Mouse (Mus musculus) myocyte (in vitro differentiated cells): Measurements from ENCODE around the gene Rasal1. TPM values are rescaled to one million over a fixed set of nuclear protein-coding genes. Genes with fewer than 3 reads are reported as not detected.
A peak's percentile ranks its signal among the peaks of the same experiment; 100 is the strongest.

Experiments
- H3K27me3 ChIP-seq: one replicate; pipeline ENCODE4 v1.6.1; 2011; ENCODE audit not compliant: control insufficient read depth, insufficient read depth, insufficient read length
- H3K36me3 ChIP-seq: one replicate; pipeline ENCODE4 v1.6.1; 2011; ENCODE audit not compliant: control insufficient read depth, insufficient read depth
- H3K4me2 ChIP-seq: one replicate; pipeline ENCODE4 v1.6.1; 2011; ENCODE audit warnings: low read depth, control low read depth
- H3K4me3 ChIP-seq: one replicate; pipeline ENCODE4 v1.5.1; 2011; ENCODE audit warnings: mild to moderate bottlenecking, control low read depth, moderate library complexity
- H3K79me2 ChIP-seq: one replicate; pipeline ENCODE4 v1.6.1; 2011; ENCODE audit not compliant: control insufficient read depth, insufficient read depth
- H3ac ChIP-seq: one replicate; pipeline ENCODE4 v1.6.1; 2011; ENCODE audit not compliant: control insufficient read depth, insufficient read length
- CEBPB ChIP-seq: IDR thresholded peaks from 2 replicates; pipeline ENCODE4 v1.6.1; 2011; ENCODE audit warnings: mild to moderate bottlenecking, moderate library complexity; ENCODE audit not compliant: poor library complexity, insufficient read depth, severe bottlenecking
- E2F4 ChIP-seq: IDR thresholded peaks from one replicate; pipeline ENCODE4 v1.6.1; 2011; ENCODE audit warnings: mild to moderate bottlenecking, control low read depth, moderate library complexity; ENCODE audit not compliant: insufficient read depth
- MAX ChIP-seq: IDR thresholded peaks from one replicate; pipeline ENCODE4 v1.6.1; 2011; ENCODE audit warnings: low read depth, mild to moderate bottlenecking, control low read depth
- MYOD1 ChIP-seq, 3 experiments: IDR thresholded peaks; one replicate each; pipeline ENCODE4 v1.6.1; 2011; ENCODE audit warnings: control low read depth in 2 of 3, low read depth in 2 of 3, mild to moderate bottlenecking in 2 of 3, moderate library complexity in 1 of 3; ENCODE audit not compliant: insufficient read length in 2 of 3, control insufficient read depth in 1 of 3
- MYOG ChIP-seq, 3 experiments: IDR thresholded peaks; one replicate each; pipeline ENCODE4 v1.6.1; 2011; ENCODE audit warnings: control low read depth in 2 of 3, low read depth in 2 of 3, mild to moderate bottlenecking in 2 of 3; ENCODE audit not compliant: insufficient read length in 2 of 3, control insufficient read depth in 1 of 3, insufficient read depth in 1 of 3
- POLR2A ChIP-seq: IDR thresholded peaks from one replicate; pipeline ENCODE4 v1.6.1; 2011; ENCODE audit warnings: low read depth, mild to moderate bottlenecking, control low read depth, moderate library complexity; ENCODE audit not compliant: insufficient read length
- POLR2AphosphoS2 ChIP-seq: IDR thresholded peaks from one replicate; pipeline ENCODE4 v1.6.1; 2011; ENCODE audit warnings: low read depth, control low read depth; ENCODE audit not compliant: insufficient read length
- REST ChIP-seq: IDR thresholded peaks from one replicate; pipeline ENCODE4 v1.6.1; 2011; ENCODE audit warnings: mild to moderate bottlenecking, control low read depth, moderate library complexity; ENCODE audit not compliant: insufficient read depth, insufficient read length
- SRF ChIP-seq: IDR thresholded peaks from one replicate; pipeline ENCODE4 v1.6.1; 2011; ENCODE audit warnings: low read depth; ENCODE audit not compliant: control insufficient read depth, insufficient read length
- TCF12 ChIP-seq: IDR thresholded peaks from one replicate; pipeline ENCODE4 v1.6.1; 2011; ENCODE audit warnings: mild to moderate bottlenecking, control low read depth; ENCODE audit not compliant: poor library complexity, insufficient read depth, severe bottlenecking
- TCF3 ChIP-seq: IDR thresholded peaks from one replicate; pipeline ENCODE4 v1.6.1; 2011; ENCODE audit warnings: low read depth, control low read depth; ENCODE audit not compliant: insufficient read length
- USF1 ChIP-seq: IDR thresholded peaks from one replicate; pipeline ENCODE4 v1.6.1; 2011; ENCODE audit warnings: low read depth, mild to moderate bottlenecking, control low read depth, moderate library complexity
- polyA plus RNA-seq: library from polyadenylated mRNA; unstranded; fragments of >200 nt; fragmentation: generic; extraction: Trizol; gene quantifications from one replicate; pipeline ENCODE4 v1.2.1, GENCODE M21; 2012; ENCODE audit warnings: missing spikeins

The Rasal1 gene
- polyA plus RNA-seq, 1 experiment = 0.01 TPM

GRCm38 (mm10) chr5:120668761-120669160, 20.1 kb downstream of the Rasal1 start:
- H3K79me2 ChIP-seq = no peaks in the 10 kb centered on the region
- no peaks in the 10 kb centered on the region for H3K36me3 ChIP-seq
- peaks cover 29% of the 10 kb centered on the region for H3K27me3 ChIP-seq
- no peak overlapping the region for H3ac ChIP-seq
- H3K4me3 ChIP-seq = no peak overlapping the region
- TF ChIP-seq MAX = no peak
- no peak for TF ChIP-seq POLR2AphosphoS2
- TF ChIP-seq POLR2A = no peak
- no peak for TF ChIP-seq SRF
- no peak for TF ChIP-seq CEBPB
- TF ChIP-seq REST = no peak
- no peak for TF ChIP-seq TCF3
- TF ChIP-seq MYOG (IDR thresholded peaks at IDR 0.05; ENCODE audit: control insufficient read depth in 1 of 3, insufficient read depth in 1 of 3, insufficient read length in 2 of 3, low read depth in 2 of 3) = no peak
- H3K4me2 ChIP-seq = no peak overlapping the region

- H3K4me2 ChIP-seq = no peak overlapping the region
- H3K27me3 ChIP-seq = peaks cover 19% of the 10 kb centered on the region
- no peaks in the 10 kb centered on the region for H3K79me2 ChIP-seq
- H3K4me3 ChIP-seq = no peak overlapping the region
- no peak for TF ChIP-seq POLR2AphosphoS2
- no peak for TF ChIP-seq POLR2A
- TF ChIP-seq CEBPB = no peak
- TF ChIP-seq REST = no peak
- no peak for TF ChIP-seq MAX
- TF ChIP-seq SRF = no peak
- TF ChIP-seq MYOG (IDR thresholded peaks at IDR 0.05; ENCODE audit: control insufficient read depth in 1 of 3, insufficient read depth in 1 of 3, insufficient read length in 2 of 3, low read depth in 2 of 3) = no peak
- TF ChIP-seq USF1 = no peak
- TF ChIP-seq TCF12 = no peak
- H3ac ChIP-seq = no peak overlapping the region
- H3K36me3 ChIP-seq = no peaks in the 10 kb centered on the region
These were observed 21.5 kb downstream of the Rasal1 start for GRCm38 (mm10) chr5:120670132-120670531.

GRCm38 (mm10) chr5:120671865-120672264, 23.3 kb downstream of the Rasal1 start:
- Histone ChIP-seq H3ac (no peak overlapping the region), H3K36me3 (no peaks in the 10 kb centered on the region), H3K27me3 (peaks cover 14% of the 10 kb centered on the region), H3K4me2 (no peak overlapping the region), H3K79me2 (no peaks in the 10 kb centered on the region), H3K4me3 (no peak overlapping the region)
- TF ChIP-seq POLR2A (no peak), REST (no peak), MYOD1 (IDR thresholded peaks at IDR 0.05; ENCODE audit: control insufficient read depth in 1 of 3, insufficient read length in 2 of 3, low read depth in 2 of 3) (no peak), POLR2AphosphoS2 (no peak), CEBPB (no peak), USF1 (no peak), SRF (no peak), MYOG (IDR thresholded peaks at IDR 0.05; ENCODE audit: control insufficient read depth in 1 of 3, insufficient read depth in 1 of 3, insufficient read length in 2 of 3, low read depth in 2 of 3) (no peak), TCF12 (no peak), E2F4 (no peak), TCF3 (no peak), MAX (no peak)

- Histone ChIP-seq H3K4me3 (no peak overlapping the region), H3K36me3 (no peaks in the 10 kb centered on the region), H3K79me2 (no peaks in the 10 kb centered on the region), H3ac (no peak overlapping the region), H3K4me2 (no peak overlapping the region), H3K27me3 (peaks cover 8% of the 10 kb centered on the region)
- TF ChIP-seq MYOG (IDR thresholded peaks at IDR 0.05; ENCODE audit: control insufficient read depth in 1 of 3, insufficient read depth in 1 of 3, insufficient read length in 2 of 3, low read depth in 2 of 3) = peak in 2 of 3 experiments; percentile 21 to 51
- no peak for TF ChIP-seq E2F4
- TF ChIP-seq MYOD1 (IDR thresholded peaks at IDR 0.05; ENCODE audit: control insufficient read depth in 1 of 3, insufficient read length in 2 of 3, low read depth in 2 of 3) = peak in 2 of 3 experiments; percentile 58 to 67
- TF ChIP-seq CEBPB = no peak
These were observed 25.0 kb downstream of the Rasal1 start for GRCm38 (mm10) chr5:120673626-120674025.

DNA sequence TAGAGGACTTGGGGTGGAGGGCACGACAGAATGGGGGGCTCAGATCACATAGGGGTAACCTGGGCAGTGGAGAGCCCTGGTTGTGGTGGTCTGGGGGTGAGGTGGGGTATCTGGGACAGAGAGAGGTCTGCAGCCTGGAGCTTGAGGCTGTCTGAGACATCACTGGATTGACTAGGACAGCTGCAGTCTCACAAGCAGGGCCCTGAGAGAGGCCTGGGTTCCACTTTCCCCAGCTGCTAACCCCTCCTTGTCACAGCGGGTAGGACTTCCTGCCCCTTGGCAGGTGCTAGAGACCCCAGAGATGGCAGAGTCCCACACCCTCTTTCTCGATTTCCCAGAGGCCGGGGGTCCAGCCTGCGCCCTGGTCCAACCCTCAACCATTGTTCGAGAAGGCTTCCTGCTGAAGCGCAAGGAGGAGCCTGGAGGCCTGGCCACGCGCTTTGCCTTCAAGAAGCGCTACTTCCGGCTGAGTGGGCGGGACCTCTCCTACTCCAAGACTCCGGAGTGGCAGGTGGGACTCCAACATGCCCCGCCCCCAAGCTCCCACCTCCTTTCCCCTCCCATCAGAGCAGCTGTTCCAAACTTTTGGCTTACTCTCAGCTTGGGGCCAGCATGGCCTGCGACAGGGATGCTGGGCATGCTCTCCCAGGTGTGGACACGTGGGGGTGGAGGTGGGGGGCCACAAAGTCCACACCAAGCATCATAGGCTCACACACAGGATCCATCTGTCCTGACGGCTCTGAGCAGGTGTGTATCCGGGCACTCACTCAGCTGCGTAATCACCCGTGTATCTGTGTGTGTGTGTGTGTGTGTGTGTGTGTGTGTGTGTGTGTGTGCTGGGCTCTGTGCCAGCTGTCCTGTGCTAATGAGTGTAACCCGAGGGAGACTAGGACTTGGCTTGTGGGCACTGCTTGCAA, 25.9 kb downstream of the Rasal1 start:
- no peak overlapping the region for H3ac ChIP-seq
- no peaks in the 10 kb centered on the region for H3K36me3 ChIP-seq
- TF ChIP-seq CEBPB (no peak), MYOG (IDR thresholded peaks at IDR 0.05; ENCODE audit: control insufficient read depth in 1 of 3, insufficient read depth in 1 of 3, insufficient read length in 2 of 3, low read depth in 2 of 3) (peak in 1 of 3 experiments; percentile 3), MYOD1 (IDR thresholded peaks at IDR 0.05; ENCODE audit: control insufficient read depth in 1 of 3, insufficient read length in 2 of 3, low read depth in 2 of 3) (peak in 2 of 3 experiments; percentile 83 to 84), MAX (no peak), E2F4 (no peak)
- H3K4me2 ChIP-seq = no peak overlapping the region
- H3K27me3 ChIP-seq = peaks cover 8% of the 10 kb centered on the region
- H3K79me2 ChIP-seq = no peaks in the 10 kb centered on the region
- no peak overlapping the region for H3K4me3 ChIP-seq
